Mouse (Mus musculus): ENCODE data around the gene Smg6. TPM values are rescaled to one million over a fixed set of nuclear protein-coding genes. Genes with fewer than 3 reads are reported as not detected.

The Smg6 gene
- polyA plus RNA-seq, 1 experiment from 2014 or later, result 19.2 TPM

DNA sequence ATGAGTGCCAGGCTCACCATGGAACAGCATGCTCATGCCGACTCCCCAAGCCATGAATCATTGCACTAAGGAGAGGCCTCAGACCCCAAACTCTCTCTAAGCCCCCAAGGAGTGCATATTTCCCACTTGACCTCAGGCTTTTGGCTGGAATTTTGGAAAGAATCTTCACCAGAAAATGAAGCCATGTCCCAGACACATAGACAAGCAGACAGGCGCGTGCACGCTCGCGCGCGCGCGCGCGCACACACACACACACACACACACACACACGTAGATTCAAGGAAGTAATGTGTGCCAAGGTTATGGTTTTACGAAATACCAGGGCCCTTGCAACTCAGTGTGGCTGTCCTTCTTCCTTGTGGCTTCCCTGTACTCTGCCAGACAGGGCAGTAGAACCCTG lies 232.8 kb downstream of the Smg6 start:
- H3K36me3 ChIP-seq (ENCODE audit: control insufficient read depth, insufficient read depth), result peaks cover 5% of the 10 kb centered on the region; the same call in 1 of the 2 replicates
- H3K4me1 ChIP-seq (replicated peaks; ENCODE audit: control insufficient read depth, insufficient read depth, low read length), result no peaks in the 10 kb centered on the region
- peaks cover 3% of the 10 kb centered on the region; the same call in 1 of the 2 replicates for H3K27me3 ChIP-seq (replicated peaks; ENCODE audit: control insufficient read depth, insufficient read depth, low read length)
- H3K4me3 ChIP-seq (replicated peaks; ENCODE audit: low read length), result no peak overlapping the region
- H3K9ac ChIP-seq (replicated peaks; ENCODE audit: low read depth, low read length), result no peak overlapping the region
- no peak overlapping the region for H3K27ac ChIP-seq (ENCODE audit: low read length)
- WGBS, result 94% methylated on average over 14 of the region's 14 CpGs
- no peak for ATAC-seq
- H3K4me2 ChIP-seq (ENCODE audit: low read length), result no peak overlapping the region
- no peaks in the 10 kb centered on the region for H3K9me3 ChIP-seq (ENCODE audit: control insufficient read depth, low read length)

GRCm38 (mm10) chr11:75159564-75159963 lies 233.9 kb downstream of the Smg6 start:
- peaks cover 5% of the 10 kb centered on the region; the same call in 1 of the 2 replicates for H3K36me3 ChIP-seq (ENCODE audit: control insufficient read depth, insufficient read depth)
- H3K27me3 ChIP-seq (replicated peaks; ENCODE audit: control insufficient read depth, insufficient read depth, low read length), result peaks cover 13% of the 10 kb centered on the region
- WGBS, result 70% methylated on average over 2 of the region's 2 CpGs

DNA sequence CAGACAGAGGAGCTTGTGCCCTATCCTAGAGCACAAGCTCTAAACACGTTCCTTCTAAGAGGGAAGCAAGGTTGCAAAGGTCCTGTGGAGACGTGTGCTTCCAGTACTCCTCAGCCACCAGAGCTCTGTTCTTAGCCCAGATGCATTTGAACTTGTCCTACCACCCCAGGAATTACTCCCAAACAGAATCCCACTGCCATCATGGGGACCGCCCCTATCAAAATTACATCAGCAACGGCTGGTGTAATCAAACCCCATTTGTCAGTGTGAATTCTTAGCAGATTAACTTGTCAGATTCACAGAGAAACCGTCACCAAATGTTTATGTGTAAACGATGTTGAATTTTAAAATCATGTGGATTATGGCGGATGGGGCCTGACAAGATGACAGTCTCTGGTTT lies 235.3 kb downstream of the Smg6 start:
- Histone ChIP-seq H3K27me3 (replicated peaks; ENCODE audit: control insufficient read depth, insufficient read depth, low read length) (peaks cover 26% of the 10 kb centered on the region), H3K27ac (ENCODE audit: low read length) (no peak overlapping the region), H3K4me1 (replicated peaks; ENCODE audit: control insufficient read depth, insufficient read depth, low read length) (peaks cover 7% of the 10 kb centered on the region), H3K9me3 (ENCODE audit: control insufficient read depth, low read length) (no peaks in the 10 kb centered on the region; the same call in 1 of the 2 replicates), H3K4me3 (replicated peaks; ENCODE audit: low read length) (no peak overlapping the region), H3K9ac (replicated peaks; ENCODE audit: low read depth, low read length) (no peak overlapping the region), H3K4me2 (ENCODE audit: low read length) (no peak overlapping the region), H3K36me3 (ENCODE audit: control insufficient read depth, insufficient read depth) (peaks cover 5% of the 10 kb centered on the region; the same call in 1 of the 2 replicates)
- whole genome bisulfite sequencing, result 76% methylated on average over 7 of the region's 7 CpGs
- no peak for ATAC-seq

More at GRCm38 (mm10) chr11:75159564-75159963, 233.9 kb downstream of the Smg6 start:
- no peaks in the 10 kb centered on the region for H3K9me3 ChIP-seq (ENCODE audit: control insufficient read depth, low read length)
- no peak overlapping the region for H3K9ac ChIP-seq (replicated peaks; ENCODE audit: low read depth, low read length)
- no peak for ATAC-seq
- H3K4me2 ChIP-seq (ENCODE audit: low read length), result no peak overlapping the region
- H3K4me3 ChIP-seq (replicated peaks; ENCODE audit: low read length), result no peak overlapping the region
- no peak overlapping the region for H3K27ac ChIP-seq (ENCODE audit: low read length)
- no peaks in the 10 kb centered on the region for H3K4me1 ChIP-seq (replicated peaks; ENCODE audit: control insufficient read depth, insufficient read depth, low read length)

DNA sequence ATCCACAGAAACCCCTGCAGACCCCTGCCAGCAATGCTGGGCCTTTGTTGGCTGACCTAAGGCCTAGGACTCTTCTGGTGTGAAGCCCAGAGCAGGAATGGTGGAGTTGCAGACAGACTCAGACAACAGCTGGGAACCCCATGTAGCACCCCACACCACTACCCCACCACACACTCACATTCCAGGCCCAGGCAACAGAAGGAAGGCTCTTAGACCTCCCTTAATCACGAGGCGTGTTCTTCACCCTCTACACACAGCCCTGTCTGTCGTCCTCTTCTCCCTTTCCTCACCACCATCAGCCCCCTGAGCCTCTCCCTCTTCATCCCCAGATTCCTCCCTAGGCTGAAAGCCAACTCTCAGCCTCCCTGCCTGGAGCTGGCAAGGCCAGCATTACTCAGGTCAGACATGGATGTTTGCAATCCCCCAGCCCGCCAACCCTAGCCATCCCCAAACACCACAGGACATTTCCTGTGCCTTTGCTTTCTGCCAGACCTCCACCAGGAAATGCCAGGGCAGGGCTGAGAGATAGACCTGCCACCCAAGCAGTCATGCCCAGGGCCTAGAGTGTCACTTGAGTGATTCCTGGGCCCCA lies 235.9 kb downstream of the Smg6 start:
- Histone ChIP-seq H3K4me3 (replicated peaks; ENCODE audit: low read length) (no peak overlapping the region), H3K27ac (ENCODE audit: low read length) (no peak overlapping the region), H3K27me3 (replicated peaks; ENCODE audit: control insufficient read depth, insufficient read depth, low read length) (peaks cover 32% of the 10 kb centered on the region), H3K4me1 (replicated peaks; ENCODE audit: control insufficient read depth, insufficient read depth, low read length) (peaks cover 12% of the 10 kb centered on the region), H3K4me2 (ENCODE audit: low read length) (no peak overlapping the region), H3K9ac (replicated peaks; ENCODE audit: low read depth, low read length) (no peak overlapping the region), H3K9me3 (ENCODE audit: control insufficient read depth, low read length) (no peaks in the 10 kb centered on the region; the same call in 1 of the 2 replicates), H3K36me3 (ENCODE audit: control insufficient read depth, insufficient read depth) (peaks cover 5% of the 10 kb centered on the region; the same call in 1 of the 2 replicates)
- ATAC-seq, result no peak
- WGBS, result 70% methylated on average over 4 of the region's 4 CpGs

- 92% methylated on average over 12 of the region's 12 CpGs for WGBS
- Histone ChIP-seq H3K27me3 (replicated peaks; ENCODE audit: control insufficient read depth, insufficient read depth, low read length) (peaks cover 41% of the 10 kb centered on the region), H3K4me3 (replicated peaks; ENCODE audit: low read length) (no peak overlapping the region), H3K36me3 (ENCODE audit: control insufficient read depth, insufficient read depth) (peaks cover 5% of the 10 kb centered on the region; the same call in 1 of the 2 replicates), H3K4me1 (replicated peaks; ENCODE audit: control insufficient read depth, insufficient read depth, low read length) (peaks cover 22% of the 10 kb centered on the region), H3K4me2 (ENCODE audit: low read length) (no peak overlapping the region), H3K27ac (ENCODE audit: low read length) (no peak overlapping the region), H3K9me3 (ENCODE audit: control insufficient read depth, low read length) (no peaks in the 10 kb centered on the region; the same call in 1 of the 2 replicates), H3K9ac (replicated peaks; ENCODE audit: low read depth, low read length) (no peak overlapping the region)
- ATAC-seq, result no peak
Measured at GRCm38 (mm10) chr11:75162591-75163080, 237.0 kb downstream of the Smg6 start.

DNA sequence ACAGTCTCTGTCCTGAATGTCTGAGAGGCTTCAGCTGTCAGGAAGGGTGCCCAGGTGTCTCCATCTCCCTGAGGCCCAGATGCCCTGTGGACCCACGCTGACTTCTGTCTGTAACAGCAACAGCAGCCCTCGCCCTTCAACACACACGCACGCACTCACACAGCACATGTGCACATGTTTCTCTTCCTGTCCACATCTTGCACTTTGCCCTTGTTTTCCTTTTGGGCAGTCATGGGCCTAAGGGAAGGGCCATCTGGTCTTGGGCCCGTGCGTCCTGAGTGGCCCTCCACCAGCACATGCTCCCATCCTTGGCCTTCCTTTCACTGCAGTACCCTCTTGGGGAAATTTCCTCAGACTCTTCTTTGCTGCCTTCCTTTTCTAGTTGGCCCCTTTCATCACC lies 237.8 kb downstream of the Smg6 start:
- no peak overlapping the region for H3K9ac ChIP-seq (replicated peaks; ENCODE audit: low read depth, low read length)
- WGBS, result 88% methylated on average over 6 of the region's 6 CpGs
- H3K9me3 ChIP-seq (ENCODE audit: control insufficient read depth, low read length), result no peaks in the 10 kb centered on the region; the same call in 1 of the 2 replicates
- H3K27ac ChIP-seq (ENCODE audit: low read length), result no peak overlapping the region
- H3K4me3 ChIP-seq (replicated peaks; ENCODE audit: low read length), result no peak overlapping the region
- H3K4me1 ChIP-seq (replicated peaks; ENCODE audit: control insufficient read depth, insufficient read depth, low read length), result peaks cover 27% of the 10 kb centered on the region
- ATAC-seq, result no peak
- no peak overlapping the region for H3K4me2 ChIP-seq (ENCODE audit: low read length)
- peaks cover 5% of the 10 kb centered on the region; the same call in 1 of the 2 replicates for H3K36me3 ChIP-seq (ENCODE audit: control insufficient read depth, insufficient read depth)
- H3K27me3 ChIP-seq (replicated peaks; ENCODE audit: control insufficient read depth, insufficient read depth, low read length), result peaks cover 47% of the 10 kb centered on the region

DNA sequence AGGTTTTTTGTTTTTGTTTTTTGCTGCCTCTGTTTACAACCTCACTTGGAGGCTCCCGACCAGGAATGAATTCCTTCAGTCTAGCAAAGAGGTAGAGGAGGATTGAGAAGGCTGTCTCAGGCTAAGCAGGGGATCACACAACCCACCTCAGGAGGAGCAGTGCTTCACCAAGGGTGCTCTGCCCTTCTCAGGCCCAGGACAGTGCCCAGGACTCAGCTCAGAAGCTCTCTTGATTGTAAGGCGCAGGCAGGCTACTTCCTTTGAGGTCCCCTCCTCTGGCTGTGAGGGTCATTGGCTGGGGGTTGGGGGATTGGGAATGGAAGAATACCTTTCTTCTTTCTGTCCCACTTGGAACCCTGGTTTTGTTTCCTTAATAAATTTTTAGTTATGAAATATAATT lies 238.4 kb downstream of the Smg6 start:
- ATAC-seq, result no peak
- 79% methylated on average over 2 of the region's 2 CpGs for WGBS
- peaks cover 53% of the 10 kb centered on the region for H3K27me3 ChIP-seq (replicated peaks; ENCODE audit: control insufficient read depth, insufficient read depth, low read length)

DNA sequence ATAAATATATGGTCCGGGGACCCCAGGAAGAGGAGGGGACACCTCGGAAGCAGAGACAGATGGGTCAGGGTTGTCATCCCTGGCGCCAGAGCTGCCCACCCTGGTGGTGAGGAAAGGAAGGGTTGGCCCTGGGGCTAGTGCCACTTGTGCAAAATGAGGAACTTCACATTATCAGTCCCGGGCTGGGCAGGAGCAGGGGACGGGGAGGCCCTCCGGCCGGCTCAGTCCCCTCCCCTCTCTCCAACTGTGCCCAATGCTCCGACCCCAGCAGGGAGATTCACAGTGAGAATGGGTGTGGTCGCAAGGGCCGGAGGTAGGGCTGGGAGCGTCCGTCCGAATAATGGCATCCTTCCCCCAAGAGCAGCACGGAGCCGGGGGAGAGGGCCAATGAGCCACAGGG lies 239.1 kb downstream of the Smg6 start:
- Histone ChIP-seq H3K27me3 (replicated peaks; ENCODE audit: control insufficient read depth, insufficient read depth, low read length) (peaks cover 60% of the 10 kb centered on the region), H3K9ac (replicated peaks; ENCODE audit: low read depth, low read length) (no peak overlapping the region), H3K4me1 (replicated peaks; ENCODE audit: control insufficient read depth, insufficient read depth, low read length) (peaks cover 41% of the 10 kb centered on the region), H3K9me3 (ENCODE audit: control insufficient read depth, low read length) (no peaks in the 10 kb centered on the region; the same call in 1 of the 2 replicates), H3K4me2 (ENCODE audit: low read length) (no peak overlapping the region), H3K27ac (ENCODE audit: low read length) (no peak overlapping the region), H3K36me3 (ENCODE audit: control insufficient read depth, insufficient read depth) (peaks cover 5% of the 10 kb centered on the region; the same call in 1 of the 2 replicates), H3K4me3 (replicated peaks; ENCODE audit: low read length) (no peak overlapping the region)
- ATAC-seq, result no peak
- WGBS, result 17% methylated on average over 15 of the region's 15 CpGs

More for the DNA sequence above, 238.4 kb downstream of the Smg6 start:
- Histone ChIP-seq H3K27ac (ENCODE audit: low read length) (no peak overlapping the region), H3K4me3 (replicated peaks; ENCODE audit: low read length) (no peak overlapping the region), H3K36me3 (ENCODE audit: control insufficient read depth, insufficient read depth) (peaks cover 5% of the 10 kb centered on the region; the same call in 1 of the 2 replicates), H3K9me3 (ENCODE audit: control insufficient read depth, low read length) (no peaks in the 10 kb centered on the region; the same call in 1 of the 2 replicates), H3K4me2 (ENCODE audit: low read length) (no peak overlapping the region), H3K4me1 (replicated peaks; ENCODE audit: control insufficient read depth, insufficient read depth, low read length) (peaks cover 34% of the 10 kb centered on the region), H3K9ac (replicated peaks; ENCODE audit: low read depth, low read length) (no peak overlapping the region)

- ATAC-seq, result no peak
- no peaks in the 10 kb centered on the region; the same call in 1 of the 2 replicates for H3K9me3 ChIP-seq (ENCODE audit: control insufficient read depth, low read length)
- peaks cover 62% of the 10 kb centered on the region for H3K27me3 ChIP-seq (replicated peaks; ENCODE audit: control insufficient read depth, insufficient read depth, low read length)
- peak overlapping the region; percentile 32; the same call in 1 of the 2 replicates for H3K9ac ChIP-seq (replicated peaks; ENCODE audit: low read depth, low read length)
- WGBS, result 2% methylated on average over 54 of the region's 54 CpGs
- H3K36me3 ChIP-seq (ENCODE audit: control insufficient read depth, insufficient read depth), result 0 out of 2 replicates have a peak, but pooled peaks cover 3% of the 10 kb centered on the region
- H3K4me2 ChIP-seq (ENCODE audit: low read length), result peak overlapping the region; percentile 39
- H3K4me1 ChIP-seq (replicated peaks; ENCODE audit: control insufficient read depth, insufficient read depth, low read length), result peaks cover 44% of the 10 kb centered on the region
- H3K4me3 ChIP-seq (replicated peaks; ENCODE audit: low read length), result peak overlapping the region; percentile 30
- no peak overlapping the region for H3K27ac ChIP-seq (ENCODE audit: low read length)
Measured at GRCm38 (mm10) chr11:75165441-75166192, 240.0 kb downstream of the Smg6 start.
